Mouse (Mus musculus) kidney, embryonic 15.5 days (tissue): ENCODE data around the gene Cib1. TPM values are rescaled to one million over a fixed set of nuclear protein-coding genes. Genes with fewer than 3 reads are reported as not detected.

ENCODE experiments used
- ATAC-seq: fragments of 200-750 bp; cut with Nextera tagmentation; replicated peaks from 2 replicates; pipeline ENCODE4 v1.8.0; 2017; ENCODE audit warnings: moderate TSS enrichment; ENCODE audit not compliant: low FRiP score
- H3K27ac ChIP-seq: fragments of 300-500 bp; sonication (generic); 2 replicates; pipeline ENCODE4 v1.5.1; 2015; ENCODE audit warnings: mild to moderate bottlenecking, inconsistent platforms
- H3K27me3 ChIP-seq: fragments of 300-500 bp; sonication (generic); 2 replicates; pipeline ENCODE4 v1.6.1; 2015; ENCODE audit warnings: inconsistent platforms
- H3K36me3 ChIP-seq: fragments of 300-500 bp; sonication (generic); 2 replicates; pipeline ENCODE4 v1.6.1; 2015; ENCODE audit warnings: inconsistent platforms
- H3K4me1 ChIP-seq: fragments of 300-500 bp; sonication (generic); 2 replicates; pipeline ENCODE4 v1.6.1; 2015; ENCODE audit warnings: inconsistent platforms
- H3K4me2 ChIP-seq: fragments of 300-500 bp; sonication (generic); 2 replicates; pipeline ENCODE4 v1.6.1; 2015; ENCODE audit warnings: moderate library complexity, mild to moderate bottlenecking, inconsistent platforms
- H3K4me3 ChIP-seq: fragments of 300-500 bp; sonication (generic); replicated peaks from 2 replicates; pipeline ENCODE4 v1.5.1; 2015; ENCODE audit warnings: mild to moderate bottlenecking, inconsistent platforms
- H3K9ac ChIP-seq: fragments of 300-500 bp; sonication (generic); 2 replicates; pipeline ENCODE4 v1.6.1; 2015; ENCODE audit warnings: mild to moderate bottlenecking, inconsistent platforms
- H3K9me3 ChIP-seq: fragments of 300-500 bp; sonication (generic); replicated peaks from 2 replicates; pipeline ENCODE4 v1.6.1; 2016; ENCODE audit warnings: inconsistent platforms
- WGBS: fragments of 180-500 bp; shearing (Covaris S2); methylation state at CpG from one replicate; pipeline ENCODE4 v1.1.7; 2015; ENCODE audit warnings: mixed read lengths; 5-methylcytosine and 5-hydroxymethylcytosine counted together
- polyA plus RNA-seq: library from polyadenylated mRNA; unstranded; fragments of >200 nt; fragmentation: Nextera tagmentation; extraction: Ambion mirVana; gene quantifications from 2 replicates; pipeline ENCODE4 v1.2.1, GENCODE M21; 2015

Gene Cib1
- polyA plus RNA-seq, 1 experiment from 2014 or later = 108 TPM

DNA sequence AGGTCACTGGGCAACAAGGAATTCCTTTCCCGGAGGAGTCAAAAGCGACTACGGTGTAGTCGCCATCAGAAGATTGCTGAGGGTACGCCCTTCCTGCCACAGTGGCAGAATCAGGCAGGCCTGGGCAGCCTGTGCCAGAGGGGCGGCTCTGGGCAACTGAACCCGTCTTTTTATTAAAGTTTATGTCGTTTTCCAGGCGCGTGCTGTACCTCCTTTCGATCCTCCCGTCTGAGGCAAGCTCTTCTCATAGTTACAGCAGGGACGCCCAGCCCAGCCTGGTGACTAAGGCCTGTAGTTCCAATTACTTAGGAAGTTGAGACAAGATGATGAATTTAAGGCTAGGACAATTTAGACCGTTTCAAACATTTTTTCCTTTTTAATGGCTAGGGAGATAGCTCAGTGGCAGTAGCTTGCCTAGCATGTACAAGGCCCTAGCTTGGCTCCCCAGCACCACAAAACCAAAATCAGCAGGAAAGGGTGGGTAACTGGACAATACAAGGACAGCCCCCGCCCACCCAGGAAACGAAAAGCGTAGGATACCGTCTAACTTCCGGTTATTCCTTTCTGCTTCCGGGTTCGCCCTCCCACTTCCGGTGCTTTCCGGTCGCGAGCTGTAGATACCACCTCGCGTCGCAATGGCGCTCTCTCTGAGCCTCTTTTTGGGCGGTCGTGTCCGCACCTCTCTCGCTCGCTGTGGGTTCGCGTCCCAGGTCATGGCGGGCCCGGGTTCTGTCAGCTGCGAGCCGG, 28.2 kb upstream of the Cib1 start, which contains the start of gene Ngrn:
Ngrn (plus strand) TSS at position 591 of the 747 bp plus-strand sequence.
- WGBS = 25% methylated on average over 40 of the region's 40 CpGs

DNA sequence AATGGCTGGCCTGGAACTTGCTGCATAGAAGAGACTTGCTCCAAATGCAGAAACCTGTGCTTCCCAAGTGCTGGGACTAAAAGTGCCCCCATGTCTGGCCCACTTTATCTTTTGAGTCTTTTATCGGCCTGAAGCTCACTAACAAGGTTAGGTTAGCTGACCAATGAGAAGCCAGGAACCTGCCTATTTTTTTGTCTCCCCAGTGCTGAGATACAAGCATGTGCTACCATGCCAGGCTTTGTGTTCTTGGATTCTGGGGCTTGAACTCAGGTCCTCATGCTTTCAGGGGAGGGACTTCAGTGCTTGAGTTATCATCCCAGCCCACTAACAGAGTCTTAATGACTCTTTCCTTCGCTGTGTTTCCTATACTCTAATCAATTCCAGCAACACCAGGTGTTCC, 25.1 kb upstream of the Cib1 start:
- no peak overlapping the region for H3K4me2 ChIP-seq
- H3K9ac ChIP-seq = no peak overlapping the region
- H3K9me3 ChIP-seq = no peaks in the 10 kb centered on the region
- peaks cover 17% of the 10 kb centered on the region for H3K4me1 ChIP-seq
- no peaks in the 10 kb centered on the region for H3K36me3 ChIP-seq
- no peak overlapping the region for H3K4me3 ChIP-seq
- peaks cover 16% of the 10 kb centered on the region for H3K27me3 ChIP-seq
- WGBS = 73% methylated on average over 2 of the region's 2 CpGs
- H3K27ac ChIP-seq = no peak overlapping the region
- no peak for ATAC-seq

More for the DNA sequence above, 28.2 kb upstream of the Cib1 start, which contains the start of gene Ngrn:
- Histone ChIP-seq H3K9ac (peak within 1 kb of the TSS; percentile 92), H3K27me3 (peaks cover 12% of the 10 kb centered on the region), H3K4me2 (peak within 1 kb of the TSS; percentile 70), H3K4me3 (peak within 1 kb of the TSS; percentile 95), H3K36me3 (peaks cover 28% of the 10 kb centered on the region), H3K27ac (peak within 1 kb of the TSS; percentile 86), H3K9me3 (no peaks in the 10 kb centered on the region), H3K4me1 (peaks cover 17% of the 10 kb centered on the region)
- peak; percentile 90 for ATAC-seq

DNA sequence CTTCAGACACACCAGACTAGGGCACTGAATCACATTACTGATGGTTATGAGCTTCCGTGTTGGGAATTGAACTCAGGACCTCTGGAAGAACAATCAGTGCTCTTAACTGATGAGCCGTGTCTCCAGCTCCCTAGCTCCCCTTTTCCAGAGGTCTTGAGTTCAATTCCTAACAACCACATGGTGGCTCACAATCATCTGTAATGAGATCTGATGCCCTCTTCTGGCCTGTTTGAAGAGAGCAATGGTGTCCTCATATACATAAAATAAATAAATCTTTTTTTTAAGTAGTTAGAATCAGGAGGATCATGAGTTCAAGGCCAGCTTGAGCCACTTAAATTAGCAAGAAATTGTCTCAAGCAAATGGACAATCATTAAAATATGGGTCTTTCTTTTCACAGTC, 23.4 kb upstream of the Cib1 start:
- no peak overlapping the region for H3K4me3 ChIP-seq
- H3K4me2 ChIP-seq = no peak overlapping the region
- ATAC-seq = no peak
- H3K27ac ChIP-seq = no peak overlapping the region
- 75% methylated on average over 2 of the region's 2 CpGs for WGBS
- H3K9ac ChIP-seq = no peak overlapping the region
- H3K36me3 ChIP-seq = no peaks in the 10 kb centered on the region
- H3K9me3 ChIP-seq = no peaks in the 10 kb centered on the region
- H3K27me3 ChIP-seq = peaks cover 16% of the 10 kb centered on the region
- peaks cover 7% of the 10 kb centered on the region; the same call in 1 of the 2 replicates for H3K4me1 ChIP-seq

DNA sequence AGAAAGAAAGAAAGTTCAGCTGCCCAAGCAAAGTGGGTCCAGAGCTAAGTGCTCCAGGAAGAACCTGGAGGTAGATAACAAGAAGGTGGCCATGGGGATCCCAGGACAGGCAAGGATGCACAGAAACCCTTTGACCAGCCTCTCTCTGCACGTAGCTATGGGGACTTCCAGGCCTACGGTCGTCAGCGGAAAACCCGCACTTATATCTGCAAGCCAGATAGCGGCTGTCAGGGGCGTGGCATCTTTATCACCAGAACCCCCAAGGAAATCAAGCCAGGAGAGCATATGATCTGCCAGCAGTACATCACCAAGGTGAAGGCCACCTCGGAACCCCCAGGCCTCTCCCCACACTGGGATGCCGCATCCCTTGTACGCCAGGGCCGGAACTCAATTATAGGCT, 20.3 kb upstream of the Cib1 start:
- no peak overlapping the region for H3K27ac ChIP-seq
- no peak overlapping the region for H3K4me3 ChIP-seq
- no peak overlapping the region for H3K4me2 ChIP-seq
- no peaks in the 10 kb centered on the region for H3K9me3 ChIP-seq
- peaks cover 4% of the 10 kb centered on the region; the same call in 1 of the 2 replicates for H3K27me3 ChIP-seq
- no peaks in the 10 kb centered on the region for H3K4me1 ChIP-seq
- no peaks in the 10 kb centered on the region for H3K36me3 ChIP-seq
- 86% methylated on average over 11 of the region's 11 CpGs for WGBS
- no peak for ATAC-seq
- H3K9ac ChIP-seq = no peak overlapping the region

GRCm38 (mm10) chr7:80252437-80252836, 19.8 kb upstream of the Cib1 start:
- Histone ChIP-seq H3K9me3 (no peaks in the 10 kb centered on the region), H3K4me3 (no peak overlapping the region), H3K27ac (no peak overlapping the region), H3K36me3 (no peaks in the 10 kb centered on the region), H3K9ac (no peak overlapping the region), H3K4me1 (no peaks in the 10 kb centered on the region), H3K27me3 (peaks cover 4% of the 10 kb centered on the region; the same call in 1 of the 2 replicates), H3K4me2 (no peak overlapping the region)
- 74% methylated on average over 7 of the region's 7 CpGs for WGBS
- ATAC-seq = no peak

GRCm38 (mm10) chr7:80246859-80247258, 14.2 kb upstream of the Cib1 start:
- no peaks in the 10 kb centered on the region for H3K9me3 ChIP-seq
- peak overlapping the region; percentile 65 for H3K4me2 ChIP-seq
- H3K9ac ChIP-seq = peak overlapping the region; percentile 59; the same call in 1 of the 2 replicates
- no peaks in the 10 kb centered on the region for H3K27me3 ChIP-seq
- 68% methylated on average over 7 of the region's 7 CpGs for WGBS
- no peaks in the 10 kb centered on the region for H3K36me3 ChIP-seq
- peak overlapping the region; percentile 55 for H3K4me3 ChIP-seq
- H3K4me1 ChIP-seq = no peaks in the 10 kb centered on the region
- no peak for ATAC-seq
- peak overlapping the region; percentile 78; the same call in 1 of the 2 replicates for H3K27ac ChIP-seq

DNA sequence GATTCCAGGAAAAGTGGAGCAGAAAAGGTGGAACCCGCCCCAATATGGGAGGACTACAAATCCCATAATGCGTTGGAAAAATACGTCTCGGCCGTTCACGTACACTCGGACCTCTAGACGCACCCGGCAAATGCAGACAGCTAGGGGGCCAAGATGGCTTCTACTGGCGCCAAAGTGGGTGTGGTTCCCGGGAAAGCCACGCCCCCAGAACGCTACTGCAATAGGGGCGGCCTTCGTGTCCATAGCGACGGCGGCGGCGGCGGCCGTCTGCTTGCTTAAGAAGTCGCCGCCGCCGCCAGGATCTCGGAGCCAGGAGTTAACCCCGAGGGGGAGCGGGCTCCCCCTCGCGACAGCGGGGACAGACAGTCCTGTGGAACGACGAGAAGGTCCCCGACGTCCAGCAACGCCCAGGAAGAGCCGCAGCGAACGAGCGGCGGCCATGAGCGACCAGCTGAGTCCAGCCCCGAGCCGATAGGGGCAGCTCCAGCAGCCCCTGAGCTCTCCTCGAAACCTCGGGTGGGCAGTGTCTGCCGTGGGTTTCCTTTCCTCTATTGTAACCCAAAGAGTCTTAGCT, 13.6 kb upstream of the Cib1 start, which contains the start of gene Ttll13:
Ttll13 (plus strand) TSS at position 229 of the 574 bp plus-strand sequence.
- H3K9me3 ChIP-seq = no peaks in the 10 kb centered on the region
- 0 out of 2 replicates have a peak, but pooled peaks cover 4% of the 10 kb centered on the region for H3K36me3 ChIP-seq
- no peaks in the 10 kb centered on the region for H3K4me1 ChIP-seq
- peak within 1 kb of the TSS; percentile 59 for H3K9ac ChIP-seq
- under 1% methylated on average over 48 of the region's 48 CpGs for WGBS
- no peaks in the 10 kb centered on the region for H3K27me3 ChIP-seq
- peak within 1 kb of the TSS; percentile 65 for H3K4me2 ChIP-seq
- peak within 1 kb of the TSS; percentile 55 for H3K4me3 ChIP-seq
- peak within 1 kb of the TSS; percentile 78 for H3K27ac ChIP-seq
- ATAC-seq = peak; percentile 98

- H3K4me2 ChIP-seq = no peak overlapping the region
- 96% methylated on average over 4 of the region's 4 CpGs for WGBS
- H3K27ac ChIP-seq = no peak overlapping the region
- peaks cover 14% of the 10 kb centered on the region for H3K36me3 ChIP-seq
- H3K9ac ChIP-seq = no peak overlapping the region
- H3K4me1 ChIP-seq = no peaks in the 10 kb centered on the region
- H3K27me3 ChIP-seq = no peaks in the 10 kb centered on the region
- ATAC-seq = no peak
- no peak overlapping the region for H3K4me3 ChIP-seq
- no peaks in the 10 kb centered on the region for H3K9me3 ChIP-seq
These were observed 12.2 kb upstream of the Cib1 start for GRCm38 (mm10) chr7:80244851-80245250.

GRCm38 (mm10) chr7:80241661-80242060, 9.0 kb upstream of the Cib1 start:
- no peak overlapping the region for H3K9ac ChIP-seq
- WGBS = 80% methylated on average over 4 of the region's 4 CpGs
- no peaks in the 10 kb centered on the region for H3K27me3 ChIP-seq
- no peak overlapping the region for H3K4me2 ChIP-seq
- no peaks in the 10 kb centered on the region for H3K4me1 ChIP-seq
- ATAC-seq = no peak
- no peak overlapping the region for H3K4me3 ChIP-seq
- H3K36me3 ChIP-seq = peaks cover 33% of the 10 kb centered on the region
- H3K9me3 ChIP-seq = no peaks in the 10 kb centered on the region
- H3K27ac ChIP-seq = no peak overlapping the region

- no peak overlapping the region for H3K9ac ChIP-seq
- no peak for ATAC-seq
- no peaks in the 10 kb centered on the region for H3K9me3 ChIP-seq
- H3K4me1 ChIP-seq = peaks cover 6% of the 10 kb centered on the region
- no peak overlapping the region for H3K4me2 ChIP-seq
- peaks cover 33% of the 10 kb centered on the region for H3K36me3 ChIP-seq
- H3K4me3 ChIP-seq = no peak overlapping the region
- WGBS = 89% methylated on average over 10 of the region's 10 CpGs
- no peaks in the 10 kb centered on the region for H3K27me3 ChIP-seq
- H3K27ac ChIP-seq = no peak overlapping the region
These were observed 5.9 kb upstream of the Cib1 start for GRCm38 (mm10) chr7:80238542-80238941.

- no peaks in the 10 kb centered on the region for H3K9me3 ChIP-seq
- H3K4me1 ChIP-seq = peaks cover 34% of the 10 kb centered on the region
- no peak for ATAC-seq
- 72% methylated on average over 9 of the region's 9 CpGs for WGBS
- H3K36me3 ChIP-seq = peaks cover 10% of the 10 kb centered on the region
- no peak overlapping the region for H3K9ac ChIP-seq
- H3K27me3 ChIP-seq = no peaks in the 10 kb centered on the region
- H3K27ac ChIP-seq = no peak overlapping the region
- peak overlapping the region; percentile 90 for H3K4me2 ChIP-seq
- H3K4me3 ChIP-seq = peak overlapping the region; percentile 74
These were observed 1.2 kb upstream of the Cib1 start for GRCm38 (mm10) chr7:80233799-80234198.

DNA sequence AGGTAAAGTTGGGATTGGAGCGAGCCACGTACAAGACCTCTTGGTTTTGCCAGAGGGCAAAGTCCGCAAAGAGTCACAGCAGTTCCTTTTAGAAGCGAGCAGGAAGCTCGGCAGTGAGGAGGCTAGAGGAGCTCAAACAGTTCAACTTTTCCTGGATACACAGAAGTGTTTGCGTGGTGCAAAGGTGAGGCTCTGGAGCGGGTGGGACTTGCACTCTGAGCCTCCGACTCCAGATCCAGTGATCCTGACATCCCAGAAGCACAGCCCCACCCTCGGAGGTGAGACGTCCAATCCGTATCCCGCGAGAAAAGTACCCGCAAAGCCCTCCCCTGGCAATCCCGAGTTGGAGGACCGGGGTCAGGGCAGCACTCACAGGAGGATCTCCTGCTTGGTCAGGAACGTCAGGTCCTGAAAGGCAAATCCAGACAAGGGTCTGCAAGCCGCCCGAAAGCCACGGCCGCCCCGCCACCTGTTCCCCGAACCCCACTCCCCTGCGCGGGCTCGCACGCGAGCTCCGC, 583 bp downstream of the Cib1 start:
- WGBS = under 1% methylated on average over 29 of the region's 29 CpGs
- H3K27ac ChIP-seq = peak overlapping the region; percentile 82
- no peaks in the 10 kb centered on the region for H3K27me3 ChIP-seq
- H3K9me3 ChIP-seq = no peaks in the 10 kb centered on the region
- peak overlapping the region; percentile 55 for H3K9ac ChIP-seq
- ATAC-seq = peak; percentile 37
- peaks cover 15% of the 10 kb centered on the region for H3K36me3 ChIP-seq
- H3K4me2 ChIP-seq = peak overlapping the region; percentile 90
- H3K4me1 ChIP-seq = peaks cover 34% of the 10 kb centered on the region
- H3K4me3 ChIP-seq = peak overlapping the region; percentile 74
